Mouse (Mus musculus) adrenal gland, adult (tissue): ENCODE results near the gene Gm10439.
"Not testable (repeated sequence)": the region's sequence is repeated elsewhere in the genome, so short reads cannot be mapped to it uniquely, and the experiment has no call there.

Experiments used
- DNase-seq, 2 experiments: peaks; one replicate each; pipeline ENCODE4 v3.0.0; 2022 to 2023; ENCODE audit warnings: low spot score in 1 of 2; ENCODE audit not compliant: inconsistent age in 2 of 2

Gm10439 gene

DNA sequence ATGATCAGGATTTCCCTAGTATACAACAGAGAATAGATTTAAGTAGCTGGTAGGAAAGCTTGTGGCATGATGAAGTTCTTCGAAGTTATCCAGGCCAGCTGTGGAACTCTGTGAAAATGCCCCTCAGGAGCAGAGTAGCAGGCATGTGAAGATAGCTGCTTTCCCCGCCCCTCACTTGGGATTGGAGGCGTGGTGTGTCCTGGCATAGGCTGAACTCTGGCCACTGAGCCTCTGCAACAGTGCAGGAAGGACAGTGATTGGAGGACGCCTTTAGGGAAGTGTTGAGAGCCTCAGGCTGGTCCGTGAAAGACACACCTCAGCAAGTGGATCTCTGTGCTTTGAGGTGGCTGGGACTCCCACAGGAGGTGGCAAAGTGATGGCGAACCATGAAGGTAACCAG lies at the start of gene Gm10439:
Gm10439 (plus strand) TSS at position 301 of the 400 bp plus-strand sequence.
- not testable (repeated sequence) for DNase-seq
